Mouse (Mus musculus) gastrocnemius, adult 8-10 months (tissue): ENCODE data around the gene Nfe2. TPM values are rescaled to one million over a fixed set of nuclear protein-coding genes. Genes with fewer than 3 reads are reported as not detected.
"Not testable (repeated sequence)": the region's sequence is repeated elsewhere in the genome, so short reads cannot be mapped to it uniquely, and the experiment has no call there.

ENCODE experiments used
- DNase-seq, 2 experiments: peaks; one replicate each; pipeline ENCODE4 v3.0.0; 2022; ENCODE audit warnings: low spot score in 2 of 2
- total RNA-seq, 4 experiments: library from RNA; stranded (reverse); gene quantifications; 2 replicates each; pipeline ENCODE4 v1.2.4; 2022

Nfe2 gene
- total RNA-seq, 4 experiments from 2014 or later = not detected

- DNase-seq = no peak
Measured at GRCm38 (mm10) chr15:103292673-103293345, 34.6 kb upstream of the Nfe2 start.

DNA sequence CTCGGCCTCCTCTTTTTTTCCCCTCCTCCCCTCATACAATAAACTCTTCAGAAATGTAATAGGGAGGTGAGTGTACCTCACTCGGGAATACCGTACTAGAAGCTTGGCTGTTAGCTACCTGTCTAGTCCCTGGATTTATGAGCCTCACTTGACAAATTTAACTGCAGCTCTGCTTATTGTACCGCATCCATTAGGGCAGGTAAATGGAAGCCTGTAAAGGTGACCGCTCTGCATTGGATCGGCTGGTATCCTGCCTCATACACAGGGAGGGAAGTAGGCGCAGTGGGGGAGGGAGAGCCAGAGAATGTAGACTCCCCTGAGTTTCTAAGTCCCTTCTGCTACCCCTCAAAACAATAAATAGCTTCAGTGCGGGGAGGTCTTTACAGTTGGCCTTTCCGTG, 32.6 kb upstream of the Nfe2 start:
- DNase-seq = no peak

GRCm38 (mm10) chr15:103290417-103290816, 32.2 kb upstream of the Nfe2 start:
- DNase-seq = no peak

- no peak for DNase-seq
Measured at GRCm38 (mm10) chr15:103289600-103289999, 31.4 kb upstream of the Nfe2 start.

DNA sequence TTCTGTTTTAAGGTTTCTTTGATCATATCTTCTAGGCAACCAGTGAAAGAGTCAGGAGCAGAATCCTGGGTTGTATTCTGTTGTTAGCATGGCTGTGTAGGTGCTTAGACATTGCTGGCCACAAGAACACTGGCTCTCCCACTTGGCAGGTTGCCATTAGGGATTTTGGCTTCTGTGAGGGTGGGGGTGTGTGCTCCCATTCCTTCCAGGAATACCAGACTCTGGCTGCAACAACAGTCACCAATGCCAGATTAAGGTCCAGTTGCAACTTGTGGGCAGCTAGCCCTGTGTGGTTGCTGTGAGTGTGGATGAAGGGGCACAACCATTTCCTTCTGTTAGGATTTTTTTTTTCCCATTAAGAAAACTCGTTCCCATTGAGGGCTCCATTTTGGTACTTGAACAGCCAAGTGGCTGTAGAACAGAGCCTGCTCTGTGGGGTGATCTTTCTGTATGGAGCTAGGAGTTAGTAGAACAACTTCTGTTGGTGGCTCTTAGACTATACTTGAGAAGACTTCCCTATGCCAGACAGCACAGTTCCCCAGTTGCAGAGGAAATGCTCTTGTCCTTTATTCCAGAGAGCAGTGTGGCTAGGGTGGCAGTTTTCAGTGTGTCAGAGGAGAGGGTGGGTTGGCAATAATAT, 27.7 kb upstream of the Nfe2 start:
- DNase-seq = peak; percentile 44 to 52

DNA sequence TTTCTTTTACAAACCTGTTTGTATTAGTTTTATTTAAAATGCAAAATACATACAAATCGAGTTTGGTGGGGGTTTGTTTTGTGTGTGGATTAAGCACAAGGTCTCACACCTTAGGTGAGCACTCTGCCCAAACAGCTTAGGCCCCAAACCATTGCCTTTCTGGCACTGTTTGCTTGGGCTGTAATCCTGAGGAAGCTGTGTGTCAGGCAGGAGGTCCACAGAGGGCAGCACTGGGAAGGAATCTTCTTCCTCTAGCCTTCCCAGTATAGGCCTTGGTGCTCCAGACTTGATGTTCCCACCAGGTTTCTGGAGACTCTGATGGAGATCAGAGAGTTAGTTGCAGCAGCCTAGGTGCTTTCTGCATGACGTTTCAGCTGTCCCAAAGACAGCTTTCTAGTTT, 26.4 kb upstream of the Nfe2 start:
- DNase-seq = no peak

DNA sequence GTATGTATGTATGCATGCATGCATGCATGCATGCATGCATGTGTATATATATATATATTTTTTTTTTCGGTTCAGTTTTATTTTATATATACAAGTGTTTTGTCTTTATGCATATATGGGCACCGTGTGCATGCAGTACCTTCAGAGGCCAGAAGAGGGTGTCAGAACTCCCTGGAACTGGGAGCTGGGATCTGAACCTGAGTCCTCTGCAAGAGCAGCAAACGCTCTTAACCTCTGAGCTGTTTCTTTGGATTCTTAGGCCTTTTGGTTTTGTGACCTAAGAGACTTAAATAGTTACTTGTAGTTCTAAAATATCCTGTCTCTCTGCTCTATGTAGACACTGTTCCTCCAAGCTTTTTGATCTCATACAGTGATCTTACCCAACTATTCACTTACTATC, 25.9 kb upstream of the Nfe2 start:
- peak in 1 of 2 experiments; percentile 33 for DNase-seq

- DNase-seq = no peak
Measured at GRCm38 (mm10) chr15:103281465-103282205, 23.4 kb upstream of the Nfe2 start.

DNA sequence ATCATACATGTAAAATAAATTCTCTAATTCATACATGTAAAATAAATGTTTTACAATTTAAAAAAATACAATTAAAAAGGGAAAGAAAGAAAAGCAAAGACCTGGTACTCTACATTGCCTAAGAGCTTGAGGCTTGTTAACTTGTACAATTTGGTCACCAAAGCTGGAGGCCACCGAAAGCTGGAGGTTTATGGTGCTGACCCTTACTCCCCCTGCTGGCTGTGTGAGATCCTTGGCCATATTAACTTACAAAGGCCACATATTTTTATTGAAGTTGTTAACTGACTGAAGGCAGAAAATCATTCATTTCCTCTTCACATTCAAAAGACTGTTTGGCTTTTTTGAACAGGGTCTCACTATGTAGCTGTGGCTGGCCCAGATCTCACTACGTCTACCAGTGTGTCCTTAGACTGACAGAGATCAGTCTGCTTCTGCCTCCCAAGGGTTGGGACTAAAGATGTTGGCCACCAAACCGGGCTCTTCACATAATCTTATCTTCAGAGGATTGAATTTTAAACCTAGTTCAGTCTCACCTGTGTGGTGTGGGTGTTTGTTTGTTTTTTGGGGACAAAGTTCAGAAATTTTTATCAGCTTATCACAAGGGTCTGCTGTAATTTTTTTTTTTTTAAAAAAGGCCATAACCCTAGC, 22.7 kb upstream of the Nfe2 start:
- no peak for DNase-seq

DNA sequence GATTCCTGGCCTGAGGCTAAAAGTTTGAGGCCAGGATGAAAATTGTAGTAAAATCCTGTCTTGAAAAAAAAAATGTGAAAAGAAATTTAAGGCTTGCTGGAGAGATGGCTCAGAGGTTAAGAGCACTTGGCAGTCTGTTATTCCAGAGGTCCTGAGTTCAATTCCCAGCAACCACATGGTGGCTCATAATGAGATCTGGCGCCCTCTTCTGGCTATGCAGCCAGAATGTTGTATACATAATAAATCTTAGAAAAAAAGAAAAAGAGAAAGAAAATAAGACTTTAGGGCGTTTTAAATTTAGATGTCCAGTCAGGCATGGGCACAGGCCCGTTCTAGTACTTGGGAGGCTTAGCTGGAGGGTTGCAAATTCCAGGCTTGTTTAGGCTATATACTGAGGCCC, 21.5 kb upstream of the Nfe2 start:
- DNase-seq = no peak

- DNase-seq = no peak
Measured at GRCm38 (mm10) chr15:103277949-103278348, 19.7 kb upstream of the Nfe2 start.

- not testable (repeated sequence) for DNase-seq
Measured at GRCm38 (mm10) chr15:103275943-103276342, 17.7 kb upstream of the Nfe2 start.

DNA sequence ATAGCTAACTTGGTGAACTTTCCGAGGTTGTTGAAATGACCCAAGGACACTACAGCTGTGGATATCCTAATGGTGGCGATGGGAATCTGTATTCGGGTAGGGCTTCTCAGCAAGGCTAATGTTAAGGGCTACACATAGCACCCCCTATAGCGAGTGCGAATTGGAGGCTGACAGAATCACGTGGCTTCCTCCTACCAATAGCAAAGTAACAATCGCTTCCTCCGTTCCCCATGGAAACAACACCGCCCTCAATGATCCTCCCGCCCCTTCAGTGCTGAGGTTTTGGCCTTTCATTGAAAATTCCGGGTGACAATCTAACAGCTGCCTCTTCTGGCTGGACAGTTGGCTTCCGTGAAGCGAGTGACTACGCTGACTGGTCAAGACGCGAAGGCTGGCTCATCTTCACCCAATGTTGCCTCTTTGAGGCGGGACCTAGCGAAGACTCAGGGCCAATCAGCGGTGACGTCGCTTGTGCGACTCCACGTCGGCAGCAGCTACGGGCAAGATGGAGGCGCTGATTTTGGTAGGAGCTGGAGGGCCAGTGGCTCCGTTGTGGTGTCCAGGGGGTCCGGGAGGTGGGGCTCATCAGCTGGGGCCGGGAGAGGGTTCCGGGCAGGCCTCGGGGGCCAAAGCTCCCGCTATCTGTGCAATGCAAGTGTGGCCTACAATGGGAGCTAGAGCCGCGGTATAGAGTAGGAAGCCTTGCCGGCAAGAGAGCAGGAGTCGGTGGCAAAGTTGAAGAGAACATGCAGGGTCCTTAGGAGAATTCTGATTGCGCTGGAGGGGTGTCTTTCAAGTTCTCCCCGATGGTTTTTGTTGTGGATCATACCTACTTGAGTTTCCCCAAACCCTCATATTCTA, 14.4 kb upstream of the Nfe2 start, which contains the start of gene Copz1:
Gene Copz1 (plus strand): TSS at position 296 of the 861 bp plus-strand sequence.
- DNase-seq = peak; percentile 94 to 96

DNA sequence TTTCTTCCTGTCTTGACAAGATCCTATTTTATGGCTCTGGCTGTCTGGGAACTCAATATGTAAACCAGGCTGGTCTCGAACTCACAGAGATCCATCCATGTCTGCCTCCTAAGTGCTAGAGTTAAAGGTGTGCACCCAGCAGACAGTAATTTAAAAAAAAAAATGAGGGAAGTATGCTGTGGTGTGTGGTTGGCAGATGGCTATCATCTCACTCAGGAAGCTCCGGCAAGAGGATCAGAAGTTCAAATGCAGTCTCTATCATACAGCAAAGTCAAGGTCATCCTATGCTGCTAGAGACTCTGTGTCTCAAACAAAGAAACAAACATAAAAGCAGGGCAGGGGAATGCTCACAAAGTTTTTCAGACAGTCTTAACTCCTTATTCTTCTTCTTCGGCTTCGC, 10.7 kb upstream of the Nfe2 start:
- DNase-seq = no peak

- DNase-seq = no peak
Measured at GRCm38 (mm10) chr15:103264794-103265193, 6.6 kb upstream of the Nfe2 start.

- DNase-seq = no peak
Measured at GRCm38 (mm10) chr15:103259989-103260388, 1.8 kb upstream of the Nfe2 start.

DNA sequence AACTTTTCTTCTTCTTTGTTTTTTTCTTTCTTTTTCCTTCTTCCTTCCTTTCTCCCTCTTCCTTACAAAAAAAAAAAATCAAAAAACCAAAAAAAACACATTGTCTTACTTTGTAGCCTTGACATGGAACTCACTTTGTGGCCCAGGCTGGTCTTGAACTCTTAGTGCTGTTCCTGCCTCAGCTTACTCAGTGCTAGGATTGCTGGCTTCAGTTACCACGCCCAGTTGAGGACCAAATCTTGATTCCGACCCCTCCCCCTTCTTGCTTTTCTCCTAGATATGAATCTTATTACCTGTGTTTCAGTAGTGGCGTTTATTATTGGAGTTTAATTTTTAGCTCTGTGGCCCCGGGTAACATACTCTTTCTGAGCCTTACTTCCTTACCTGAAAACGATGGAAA, 959 bp upstream of the Nfe2 start:
- DNase-seq = no peak

DNA sequence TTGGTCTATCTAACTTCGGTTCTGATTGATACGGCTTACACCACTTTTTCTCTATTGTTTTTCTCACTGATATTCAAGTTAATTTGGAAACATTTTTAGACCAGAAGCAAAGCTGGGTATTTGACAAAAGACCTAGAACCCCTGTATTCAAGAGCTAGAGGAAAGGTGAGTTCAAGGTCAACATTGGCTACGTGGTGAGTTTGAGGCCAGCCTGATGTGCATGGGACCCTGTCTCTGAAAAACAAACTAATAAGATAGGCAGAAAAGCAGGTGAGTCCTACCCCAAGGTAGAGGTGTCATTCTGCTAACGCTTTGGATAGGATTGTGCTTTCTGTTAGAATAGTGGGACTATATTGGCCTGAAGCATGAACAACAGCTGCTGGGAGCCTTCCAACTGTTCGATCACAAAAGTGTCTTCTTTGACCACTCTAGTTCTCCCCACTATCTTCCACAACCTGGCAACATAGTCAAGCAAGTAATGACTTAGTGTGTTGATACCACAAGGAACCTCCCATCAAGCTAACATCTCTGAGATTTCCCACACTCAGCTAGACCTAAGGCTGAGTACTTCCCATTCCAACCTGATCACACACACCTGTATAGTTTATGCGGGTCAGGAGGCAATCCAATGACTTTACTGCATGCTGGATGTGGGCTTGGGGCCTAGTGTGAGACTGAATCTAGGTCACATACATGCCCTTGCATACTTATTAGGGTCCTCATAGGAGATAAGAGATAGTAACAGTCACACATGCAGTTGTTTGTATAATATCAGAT, 1.8 kb downstream of the Nfe2 start:
- no peak for DNase-seq

DNA sequence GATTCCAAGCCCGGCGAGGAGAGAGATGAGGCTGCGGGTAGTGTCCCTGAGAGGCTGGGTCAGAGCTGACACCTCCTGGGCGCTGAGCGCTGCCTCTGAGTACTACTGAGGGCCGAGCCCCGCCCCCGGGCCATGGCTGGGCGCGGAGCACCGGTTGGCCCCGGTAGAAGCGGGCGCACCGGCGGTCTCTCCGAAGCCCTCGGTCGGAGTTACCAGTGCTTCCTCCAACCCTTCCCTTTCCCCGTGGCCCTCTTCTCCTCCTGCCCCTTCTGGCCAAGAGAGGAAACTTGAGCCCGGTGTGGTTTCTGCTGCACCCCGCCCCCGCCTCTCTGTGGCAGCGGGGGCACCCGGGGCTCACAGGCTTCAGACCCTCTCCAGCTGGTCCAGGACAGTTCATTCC, 3.0 kb downstream of the Nfe2 start:
- DNase-seq = no peak

DNA sequence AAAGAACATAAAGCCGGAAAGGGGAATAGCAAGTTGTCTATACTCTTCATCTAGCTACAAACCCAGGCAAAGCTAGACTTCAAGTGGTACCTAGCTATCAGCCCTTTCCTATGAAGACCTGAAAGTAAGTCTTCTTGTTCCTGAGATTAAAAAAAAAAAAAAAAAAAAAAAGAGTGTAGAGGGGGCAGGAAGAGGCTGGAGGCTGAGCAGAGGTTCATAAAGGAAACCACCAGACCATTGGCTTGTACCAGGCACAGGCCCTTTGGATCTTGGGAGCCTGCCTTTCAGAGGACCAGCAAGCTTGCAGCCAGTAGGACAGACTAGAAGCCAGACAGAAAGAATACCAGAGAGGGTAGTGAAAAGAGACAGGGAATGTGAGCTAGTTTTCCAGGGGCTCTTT, 4.9 kb downstream of the Nfe2 start:
- no peak for DNase-seq
